Mouse (Mus musculus) hindbrain, embryonic 14.5 days (tissue): ENCODE measurements around the gene Il33. TPM values are rescaled to one million over a fixed set of nuclear protein-coding genes. Genes with fewer than 3 reads are reported as not detected.
"Not testable (repeated sequence)": the region's sequence is repeated elsewhere in the genome, so short reads cannot be mapped to it uniquely, and the experiment has no call there.

ENCODE experiments used
- ATAC-seq: fragments of 200-750 bp; cut with Nextera tagmentation; 2 replicates; pipeline ENCODE4 v1.8.0; 2017; ENCODE audit warnings: moderate number of reproducible peaks, mild to moderate bottlenecking, moderate TSS enrichment, moderate library complexity; ENCODE audit not compliant: low FRiP score
- DNase-seq: peaks from one replicate; pipeline ENCODE4 v3.0.0-alpha.2; 2015; ENCODE audit warnings: low spot score
- H3K27ac ChIP-seq: fragments of 300-500 bp; sonication (generic); 2 replicates; pipeline ENCODE4 v1.5.1; 2014; ENCODE audit warnings: mild to moderate bottlenecking, moderate library complexity
- H3K27me3 ChIP-seq: fragments of 300-500 bp; sonication (generic); 2 replicates; pipeline ENCODE4 v1.6.1; 2014; ENCODE audit warnings: mild to moderate bottlenecking, low read length, mixed read lengths; ENCODE audit not compliant: control insufficient read depth, insufficient read depth
- H3K36me3 ChIP-seq: fragments of 300-500 bp; sonication (generic); replicated peaks from 2 replicates; pipeline ENCODE4 v1.6.1; 2014; ENCODE audit not compliant: control insufficient read depth, insufficient read depth
- H3K4me1 ChIP-seq: fragments of 300-500 bp; sonication (generic); replicated peaks from 2 replicates; pipeline ENCODE4 v1.6.1; 2014; ENCODE audit warnings: antibody characterized with exemption, low read length, mixed read lengths; ENCODE audit not compliant: control insufficient read depth, insufficient read depth
- H3K4me2 ChIP-seq: fragments of 300-500 bp; sonication (generic); replicated peaks from 2 replicates; pipeline ENCODE4 v1.6.1; 2014; ENCODE audit warnings: mild to moderate bottlenecking, moderate library complexity
- H3K4me3 ChIP-seq: fragments of 300-500 bp; sonication (generic); replicated peaks from 2 replicates; pipeline ENCODE4 v1.5.1; 2014; ENCODE audit warnings: mild to moderate bottlenecking, low read length
- H3K9ac ChIP-seq: fragments of 300-500 bp; sonication (generic); 2 replicates; pipeline ENCODE4 v1.6.1; 2014
- H3K9me3 ChIP-seq: fragments of 300-500 bp; sonication (generic); 2 replicates; pipeline ENCODE4 v1.6.1; 2016; ENCODE audit warnings: low read length; ENCODE audit not compliant: control insufficient read depth
- WGBS: fragments of 180-500 bp; shearing (Covaris S2); extraction: QIAGEN DNeasy Blood & Tissue Kit; methylation state at CpG from one replicate; pipeline ENCODE4 v1.1.7; 2014; 5-methylcytosine and 5-hydroxymethylcytosine counted together
- polyA plus RNA-seq: library from polyadenylated mRNA; unstranded; fragments of >200 nt; fragmentation: Nextera tagmentation; extraction: Ambion mirVana; gene quantifications from 2 replicates; pipeline ENCODE4 v1.2.1, GENCODE M21; 2014

Il33 gene
- polyA plus RNA-seq, 1 experiment from 2014 or later = 2.0 TPM

GRCm38 (mm10) chr19:29917421-29917820 lies 7.5 kb upstream of the Il33 start:
- no peak overlapping the region for H3K9ac ChIP-seq
- H3K9me3 ChIP-seq = no peaks in the 10 kb centered on the region
- H3K27me3 ChIP-seq = no peaks in the 10 kb centered on the region
- H3K4me3 ChIP-seq = no peak overlapping the region
- WGBS = 70% methylated on average over 5 of the region's 5 CpGs
- ATAC-seq (no peak), DNase-seq (no peak)
- no peak overlapping the region for H3K4me2 ChIP-seq
- no peak overlapping the region for H3K27ac ChIP-seq
- no peaks in the 10 kb centered on the region for H3K36me3 ChIP-seq
- no peaks in the 10 kb centered on the region for H3K4me1 ChIP-seq

DNA sequence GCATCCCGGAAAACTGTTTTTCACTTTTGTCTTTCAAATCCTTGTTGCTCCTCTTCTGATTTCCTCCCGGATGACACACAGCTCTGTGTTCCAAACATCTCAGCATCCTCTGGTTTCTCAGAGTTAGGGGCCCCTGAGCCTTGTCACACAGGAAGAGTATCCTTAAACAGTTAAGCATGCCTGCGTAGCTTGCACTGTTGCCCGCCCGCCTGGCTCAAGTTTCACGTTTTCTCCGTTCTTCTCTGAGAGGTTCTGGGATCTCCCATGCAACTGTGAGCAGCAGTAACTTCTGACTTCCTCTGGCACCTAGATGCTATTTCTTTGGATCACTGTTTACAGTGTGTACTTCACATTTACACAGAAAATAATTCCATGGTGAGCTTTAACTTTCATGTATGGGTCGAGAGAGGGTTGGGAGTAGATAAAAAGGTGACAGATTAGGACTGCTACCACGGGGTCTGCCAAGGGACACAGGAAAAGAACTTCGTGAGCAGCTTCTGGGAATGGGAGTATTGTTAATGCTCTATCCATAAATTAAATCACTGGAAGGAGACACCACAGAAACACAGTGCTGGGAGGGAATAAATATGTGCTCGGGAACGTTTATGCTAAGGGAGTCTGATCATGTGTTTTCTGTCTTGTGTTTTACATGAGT lies 1.3 kb downstream of the Il33 start:
- DNase-seq (no peak), ATAC-seq (no peak)
- Histone ChIP-seq H3K27me3 (no peaks in the 10 kb centered on the region), H3K36me3 (no peaks in the 10 kb centered on the region), H3K9ac (no peak overlapping the region), H3K27ac (no peak overlapping the region), H3K4me3 (no peak overlapping the region), H3K9me3 (no peaks in the 10 kb centered on the region), H3K4me1 (peaks cover 7% of the 10 kb centered on the region), H3K4me2 (no peak overlapping the region)
- 76% methylated on average over 12 of the region's 12 CpGs for WGBS

DNA sequence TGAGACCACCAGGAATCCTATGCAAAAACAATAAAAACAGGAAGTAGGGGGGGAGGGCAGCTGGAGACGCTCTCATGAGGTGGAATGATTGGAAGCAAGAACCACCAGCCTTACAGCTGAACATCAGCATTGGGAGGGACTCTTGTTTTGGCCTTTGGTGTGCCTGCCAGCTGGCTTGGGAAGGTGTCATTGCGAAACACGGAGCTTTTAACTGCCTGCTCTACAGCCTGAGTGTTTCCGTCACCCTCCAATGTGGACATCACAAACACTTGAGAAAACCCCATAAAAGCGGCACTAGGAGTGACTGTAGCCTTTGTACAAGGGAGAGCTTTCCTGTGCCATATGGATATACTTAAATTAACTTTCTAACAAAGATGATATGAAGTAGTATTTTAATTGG lies 5.4 kb downstream of the Il33 start:
- H3K4me1 ChIP-seq = no peaks in the 10 kb centered on the region; the same call in 1 of the 2 replicates
- 82% methylated on average over 5 of the region's 5 CpGs for WGBS
- ATAC-seq = no peak

DNA sequence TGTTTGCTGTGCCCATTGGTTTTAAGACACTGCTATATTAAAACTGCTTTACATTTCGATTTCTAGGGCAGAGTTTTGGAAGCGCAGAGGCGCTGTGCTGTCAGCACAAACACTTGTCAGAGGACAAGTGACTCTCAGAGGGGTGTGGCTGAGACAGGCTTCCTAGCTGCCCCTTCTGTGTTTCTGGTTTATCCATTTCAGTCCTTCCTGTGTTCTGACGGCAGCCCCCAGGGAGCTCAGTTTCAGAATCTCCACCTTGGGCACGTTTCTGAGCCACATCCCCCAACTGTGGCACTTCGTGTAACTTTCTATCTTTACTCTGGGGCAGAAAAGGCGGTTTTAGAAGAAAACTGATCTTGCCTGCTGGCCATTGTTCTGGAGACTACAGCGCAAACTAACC lies 12.5 kb downstream of the Il33 start:
- 69% methylated on average over 8 of the region's 8 CpGs for whole genome bisulfite sequencing

More for the DNA sequence above, 5.4 kb downstream of the Il33 start:
- no peak for DNase-seq
- no peak overlapping the region for H3K27ac ChIP-seq
- no peak overlapping the region for H3K9ac ChIP-seq
- no peak overlapping the region for H3K4me2 ChIP-seq
- no peak overlapping the region for H3K4me3 ChIP-seq
- H3K36me3 ChIP-seq = no peaks in the 10 kb centered on the region
- no peaks in the 10 kb centered on the region for H3K27me3 ChIP-seq
- H3K9me3 ChIP-seq = no peaks in the 10 kb centered on the region

DNA sequence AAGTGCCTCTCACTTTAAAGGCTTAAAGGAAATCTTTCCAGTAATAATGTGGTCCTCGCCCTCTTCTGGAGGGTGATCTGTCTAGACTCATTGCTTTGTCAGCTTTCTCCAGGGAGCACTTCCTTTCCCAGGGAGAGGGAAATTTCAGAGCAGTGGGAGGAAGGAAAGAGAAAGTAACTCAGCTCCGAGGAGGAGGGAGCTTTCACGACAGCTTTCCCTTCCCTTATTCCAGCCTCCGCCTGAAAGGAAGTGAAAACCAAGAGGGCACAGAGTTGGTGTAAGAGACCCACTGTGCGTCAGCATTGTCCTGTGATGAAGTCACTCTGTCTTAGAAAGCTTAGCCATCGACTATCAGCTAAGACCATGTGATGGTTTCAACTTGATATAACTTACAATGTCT lies 15.3 kb downstream of the Il33 start:
- H3K27me3 ChIP-seq = no peaks in the 10 kb centered on the region
- H3K4me2 ChIP-seq = no peak overlapping the region
- no peaks in the 10 kb centered on the region for H3K4me1 ChIP-seq
- H3K27ac ChIP-seq = no peak overlapping the region
- no peak for ATAC-seq
- no peaks in the 10 kb centered on the region for H3K9me3 ChIP-seq
- no peak overlapping the region for H3K4me3 ChIP-seq
- H3K9ac ChIP-seq = no peak overlapping the region
- H3K36me3 ChIP-seq = no peaks in the 10 kb centered on the region
- DNase-seq = no peak
- 62% methylated on average over 6 of the region's 6 CpGs for WGBS

More for the DNA sequence above, 12.5 kb downstream of the Il33 start:
- H3K27ac ChIP-seq = no peak overlapping the region
- DNase-seq (no peak), ATAC-seq (no peak)
- no peaks in the 10 kb centered on the region for H3K9me3 ChIP-seq
- H3K4me2 ChIP-seq = no peak overlapping the region
- H3K4me3 ChIP-seq = no peak overlapping the region
- H3K36me3 ChIP-seq = no peaks in the 10 kb centered on the region
- H3K4me1 ChIP-seq = no peaks in the 10 kb centered on the region
- H3K9ac ChIP-seq = no peak overlapping the region
- no peaks in the 10 kb centered on the region for H3K27me3 ChIP-seq

- DNase-seq (no peak), ATAC-seq (no peak)
- Histone ChIP-seq H3K4me2 (no peak overlapping the region), H3K9ac (no peak overlapping the region), H3K4me1 (no peaks in the 10 kb centered on the region), H3K36me3 (no peaks in the 10 kb centered on the region), H3K4me3 (no peak overlapping the region), H3K9me3 (no peaks in the 10 kb centered on the region), H3K27ac (no peak overlapping the region), H3K27me3 (no peaks in the 10 kb centered on the region)
- WGBS = 79% methylated on average over 7 of the region's 7 CpGs
Observed at GRCm38 (mm10) chr19:29941208-29941607, 16.3 kb downstream of the Il33 start.

DNA sequence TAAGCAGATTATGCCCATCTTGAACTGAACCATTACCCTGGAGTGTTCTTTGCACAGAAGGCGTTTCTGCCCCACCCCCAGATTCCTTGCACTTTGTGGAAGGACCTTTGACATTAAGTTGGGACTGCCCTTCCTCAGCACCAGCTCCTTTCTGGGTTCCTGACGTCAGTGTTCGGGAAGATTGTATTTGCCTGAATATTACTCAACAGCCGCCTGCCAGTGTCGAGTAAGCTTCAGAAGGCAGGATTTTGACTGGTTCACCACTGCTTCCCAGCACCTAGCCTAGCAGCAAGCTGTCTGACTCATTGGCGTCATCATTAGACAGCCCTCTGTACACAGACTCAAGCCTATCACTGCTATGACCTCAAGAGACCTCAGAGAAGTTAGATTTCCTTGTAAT lies 17.4 kb downstream of the Il33 start:
- H3K27me3 ChIP-seq = no peaks in the 10 kb centered on the region
- H3K4me3 ChIP-seq = no peak overlapping the region
- H3K9ac ChIP-seq = no peak overlapping the region
- H3K4me2 ChIP-seq = no peak overlapping the region
- H3K27ac ChIP-seq = no peak overlapping the region
- ATAC-seq (no peak), DNase-seq (no peak)
- H3K9me3 ChIP-seq = no peaks in the 10 kb centered on the region
- WGBS = 89% methylated on average over 6 of the region's 6 CpGs
- H3K4me1 ChIP-seq = no peaks in the 10 kb centered on the region
- H3K36me3 ChIP-seq = no peaks in the 10 kb centered on the region

- H3K4me1 ChIP-seq = 0 out of 2 replicates have a peak, but pooled peaks cover 5% of the 10 kb centered on the region
- no peaks in the 10 kb centered on the region for H3K36me3 ChIP-seq
- H3K4me3 ChIP-seq = no peak overlapping the region
- no peak for ATAC-seq
- H3K27me3 ChIP-seq = no peaks in the 10 kb centered on the region
- H3K27ac ChIP-seq = no peak overlapping the region
- no peak overlapping the region for H3K4me2 ChIP-seq
- no peak overlapping the region for H3K9ac ChIP-seq
- no peaks in the 10 kb centered on the region for H3K9me3 ChIP-seq
- no peak for DNase-seq
- 89% methylated on average over 5 of the region's 5 CpGs for WGBS
Observed at GRCm38 (mm10) chr19:29944426-29944825, 19.5 kb downstream of the Il33 start.

DNA sequence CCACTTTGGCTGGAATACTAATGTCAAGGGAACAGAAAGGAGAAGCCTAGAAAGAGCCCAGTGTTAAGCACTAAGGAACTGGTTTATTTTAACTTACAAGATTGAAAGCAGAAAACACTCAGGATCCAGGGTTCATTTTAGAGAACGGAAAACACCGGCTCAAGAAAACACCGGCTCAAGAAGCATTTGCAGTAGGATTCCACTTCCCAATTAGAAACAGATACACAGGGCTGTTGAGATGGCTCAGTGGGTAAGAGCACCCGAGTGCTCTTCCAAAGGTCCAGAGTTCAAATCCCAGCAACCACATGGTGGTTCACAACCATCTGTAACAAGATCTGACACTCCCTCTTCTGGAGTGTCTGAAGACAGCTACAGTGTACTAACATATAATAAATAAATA lies 20.0 kb downstream of the Il33 start:
- H3K27me3 ChIP-seq, H3K4me1 ChIP-seq, H3K36me3 ChIP-seq, H3K9me3 ChIP-seq, ATAC-seq, DNase-seq, H3K4me2 ChIP-seq, H3K27ac ChIP-seq, H3K4me3 ChIP-seq, H3K9ac ChIP-seq: not testable (repeated sequence)
- WGBS = 85% methylated on average over 4 of the region's 4 CpGs
